Mouse (Mus musculus): Measurements from ENCODE around the gene Ldlrad2.

Gene Ldlrad2

GRCm38 (mm10) chr4:137553466-137553865 lies 20.9 kb downstream of the Ldlrad2 start:
- in situ Hi-C loops (cut with MboI, MseI), result no loop called here

- in situ Hi-C loops (cut with MboI, MseI), result loop anchor here (5.0 kb wide), 1 partner anchor 99 kb away; no protein-coding TSS in a partner anchor
Observed at GRCm38 (mm10) chr4:137546003-137546525, 28.3 kb downstream of the Ldlrad2 start.

- in situ Hi-C loops (cut with MboI, MseI), result loop anchor here (5.0 kb wide), 1 partner anchor 98 kb away; no protein-coding TSS in a partner anchor
Observed at GRCm38 (mm10) chr4:137545568-137545967, 28.8 kb downstream of the Ldlrad2 start.

GRCm38 (mm10) chr4:137542968-137543367 lies 31.4 kb downstream of the Ldlrad2 start:
- in situ Hi-C loops (cut with MboI, MseI), result no loop called here

- in situ Hi-C loops (cut with MboI, MseI), result no loop called here
Observed at GRCm38 (mm10) chr4:137540356-137540755, 34.0 kb downstream of the Ldlrad2 start.

GRCm38 (mm10) chr4:137527872-137528271 lies 46.5 kb downstream of the Ldlrad2 start:
- in situ Hi-C loops (cut with MboI, MseI), result no loop called here

- in situ Hi-C loops (cut with MboI, MseI), result no loop called here
Observed at GRCm38 (mm10) chr4:137527368-137527767, 47.0 kb downstream of the Ldlrad2 start.

GRCm38 (mm10) chr4:137525426-137525825 lies 48.9 kb downstream of the Ldlrad2 start:
- in situ Hi-C loops (cut with MboI, MseI), result no loop called here

Measured in T-helper 2 cell (primary cell).